Mouse (Mus musculus) intestine, postnatal 0 days (tissue): ENCODE data around the gene Dydc2. TPM values are rescaled to one million over a fixed set of nuclear protein-coding genes. Genes with fewer than 3 reads are reported as not detected.
A peak's percentile ranks its signal among the peaks of the same experiment; 100 is the strongest.

Source experiments
- ATAC-seq: fragments of 200-750 bp; cut with Nextera tagmentation; 2 replicates; pipeline ENCODE4 v1.8.0; 2017; ENCODE audit warnings: mild to moderate bottlenecking, moderate TSS enrichment, moderate library complexity
- H3K27ac ChIP-seq: fragments of 300-500 bp; sonication (generic); 2 replicates; pipeline ENCODE4 v1.5.1; 2014; ENCODE audit warnings: mild to moderate bottlenecking, low read depth, low read length, moderate library complexity
- H3K27me3 ChIP-seq: fragments of 300-500 bp; sonication (generic); replicated peaks from 2 replicates; pipeline ENCODE4 v1.6.1; 2014; ENCODE audit warnings: low read length, mixed read lengths; ENCODE audit not compliant: control insufficient read depth, insufficient read depth
- H3K36me3 ChIP-seq: fragments of 300-500 bp; sonication (generic); 2 replicates; pipeline ENCODE4 v1.6.1; 2014; ENCODE audit warnings: mild to moderate bottlenecking, moderate library complexity; ENCODE audit not compliant: control insufficient read depth, insufficient read depth
- H3K4me1 ChIP-seq: fragments of 300-500 bp; sonication (generic); replicated peaks from 2 replicates; pipeline ENCODE4 v1.6.1; 2014; ENCODE audit warnings: antibody characterized with exemption, low read length, mixed read lengths; ENCODE audit not compliant: control insufficient read depth, insufficient read depth
- H3K4me2 ChIP-seq: fragments of 300-500 bp; sonication (generic); replicated peaks from 2 replicates; pipeline ENCODE4 v1.6.1; 2014; ENCODE audit warnings: low read depth, mild to moderate bottlenecking, moderate library complexity
- H3K4me3 ChIP-seq: fragments of 300-500 bp; sonication (generic); 2 replicates; pipeline ENCODE4 v1.5.1; 2014; ENCODE audit warnings: low read depth, low read length
- H3K9ac ChIP-seq: fragments of 300-500 bp; sonication (generic); 2 replicates; pipeline ENCODE4 v1.6.1; 2014; ENCODE audit warnings: mild to moderate bottlenecking, low read depth, low read length
- H3K9me3 ChIP-seq: fragments of 300-500 bp; sonication (generic); 2 replicates; pipeline ENCODE4 v1.6.1; 2016; ENCODE audit warnings: mixed run types; ENCODE audit not compliant: control insufficient read depth
- CTCF ChIP-seq: sonication (generic); IDR thresholded peaks from 2 replicates; pipeline ENCODE4 v1.5.1; 2016; ENCODE audit warnings: low read depth, mild to moderate bottlenecking, control low read depth, antibody characterized with exemption, moderate library complexity
- WGBS: fragments of 180-500 bp; shearing (Covaris S2); extraction: QIAGEN DNeasy Blood & Tissue Kit; methylation state at CpG from one replicate; pipeline ENCODE4 v1.1.7; 2014; 5-methylcytosine and 5-hydroxymethylcytosine counted together
- polyA plus RNA-seq: library from polyadenylated mRNA; unstranded; fragments of >200 nt; fragmentation: Nextera tagmentation; extraction: Ambion mirVana; gene quantifications from 2 replicates; pipeline ENCODE4 v1.2.1, GENCODE M21; 2015

Dydc2 gene
- polyA plus RNA-seq, 1 experiment from 2014 or later = not detected

DNA sequence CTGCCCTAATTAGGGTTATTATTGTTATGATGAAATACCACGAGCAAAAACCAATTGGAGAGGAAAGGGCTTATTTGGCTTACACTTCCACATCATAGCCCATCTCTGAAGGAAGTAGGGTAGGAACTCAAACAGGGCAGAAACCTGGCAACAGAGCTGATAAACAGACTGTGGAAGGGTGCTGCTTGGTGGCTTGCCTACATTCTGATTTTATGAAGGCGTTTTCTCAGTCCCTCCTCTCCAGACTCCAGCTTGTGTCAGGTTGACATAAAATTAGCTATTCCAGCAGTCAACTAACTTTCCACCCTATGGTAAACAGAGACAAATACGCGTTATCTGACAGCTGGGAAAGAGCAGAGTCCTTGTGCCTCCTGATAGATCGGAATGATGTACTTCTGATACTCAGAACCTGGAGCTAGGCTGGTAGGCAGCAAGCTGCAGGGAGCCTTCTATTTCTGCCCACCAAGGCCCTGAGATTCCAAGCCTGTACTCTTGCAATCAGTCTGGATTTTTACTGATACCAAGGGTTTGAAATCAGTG is 54.2 kb downstream of the Dydc2 start:
- 48% methylated on average over 5 of the region's 5 CpGs for WGBS
- Histone ChIP-seq H3K27ac (no peak overlapping the region), H3K9ac (no peak overlapping the region), H3K4me3 (no peak overlapping the region), H3K9me3 (no peaks in the 10 kb centered on the region), H3K36me3 (no peaks in the 10 kb centered on the region), H3K27me3 (no peaks in the 10 kb centered on the region), H3K4me1 (peaks cover 3% of the 10 kb centered on the region; the same call in 1 of the 2 replicates), H3K4me2 (no peak overlapping the region)
- ATAC-seq = no peak
- TF ChIP-seq CTCF = no peak

GRCm38 (mm10) chr14:41013630-41014613 is 55.1 kb downstream of the Dydc2 start, which contains the start of gene Fam213a:
Gene Fam213a, minus strand, starts transcription at chr14:41013788.
- Histone ChIP-seq H3K4me3 (peak within 1 kb of the TSS; percentile 52), H3K36me3 (no peaks in the 10 kb centered on the region), H3K27ac (peak within 1 kb of the TSS; percentile 10; the same call in 1 of the 2 replicates), H3K9ac (peak within 1 kb of the TSS; percentile 47), H3K4me2 (peak within 1 kb of the TSS; percentile 88), H3K4me1 (peaks cover 3% of the 10 kb centered on the region; the same call in 1 of the 2 replicates), H3K27me3 (no peaks in the 10 kb centered on the region), H3K9me3 (no peaks in the 10 kb centered on the region)
- peak; percentile 92 for ATAC-seq
- no peak for TF ChIP-seq CTCF
- 5% methylated on average over 32 of the region's 32 CpGs for WGBS

GRCm38 (mm10) chr14:41013143-41013542 is 55.9 kb downstream of the Dydc2 start:
- Histone ChIP-seq H3K27me3 (no peaks in the 10 kb centered on the region), H3K9me3 (no peaks in the 10 kb centered on the region), H3K9ac (peak overlapping the region; percentile 47), H3K36me3 (no peaks in the 10 kb centered on the region), H3K4me3 (peak overlapping the region; percentile 52), H3K4me1 (peaks cover 3% of the 10 kb centered on the region; the same call in 1 of the 2 replicates), H3K27ac (no peak overlapping the region), H3K4me2 (peak overlapping the region; percentile 88)
- WGBS = 12% methylated on average over 9 of the region's 9 CpGs
- TF ChIP-seq CTCF = no peak
- ATAC-seq = no peak

DNA sequence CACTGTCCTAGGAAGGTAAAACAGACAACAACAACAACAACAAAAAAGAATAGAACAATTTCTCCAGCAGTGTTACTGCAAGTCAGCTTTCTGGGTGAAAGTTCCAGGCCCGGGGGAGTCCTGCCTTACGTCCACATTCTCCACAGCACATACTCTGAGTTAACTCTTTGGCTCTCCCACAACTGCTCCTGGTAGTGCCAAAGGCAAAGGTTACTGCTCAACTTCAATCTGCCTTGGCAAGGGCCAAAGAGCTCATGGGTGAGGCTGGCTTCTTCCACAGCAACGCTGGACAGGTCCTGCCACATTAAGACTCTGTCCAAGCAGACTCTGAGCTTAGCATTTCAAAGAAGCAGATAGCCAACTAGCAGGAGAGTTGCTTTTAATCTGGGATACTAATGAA is 57.1 kb downstream of the Dydc2 start:
- H3K27ac ChIP-seq = no peak overlapping the region
- H3K4me2 ChIP-seq = peak overlapping the region; percentile 0; the same call in 1 of the 2 replicates
- H3K9me3 ChIP-seq = no peaks in the 10 kb centered on the region
- 56% methylated on average over 3 of the region's 3 CpGs for WGBS
- peaks cover 3% of the 10 kb centered on the region; the same call in 1 of the 2 replicates for H3K4me1 ChIP-seq
- no peak overlapping the region for H3K9ac ChIP-seq
- H3K36me3 ChIP-seq = no peaks in the 10 kb centered on the region
- TF ChIP-seq CTCF = no peak
- H3K4me3 ChIP-seq = no peak overlapping the region
- no peak for ATAC-seq
- H3K27me3 ChIP-seq = no peaks in the 10 kb centered on the region

DNA sequence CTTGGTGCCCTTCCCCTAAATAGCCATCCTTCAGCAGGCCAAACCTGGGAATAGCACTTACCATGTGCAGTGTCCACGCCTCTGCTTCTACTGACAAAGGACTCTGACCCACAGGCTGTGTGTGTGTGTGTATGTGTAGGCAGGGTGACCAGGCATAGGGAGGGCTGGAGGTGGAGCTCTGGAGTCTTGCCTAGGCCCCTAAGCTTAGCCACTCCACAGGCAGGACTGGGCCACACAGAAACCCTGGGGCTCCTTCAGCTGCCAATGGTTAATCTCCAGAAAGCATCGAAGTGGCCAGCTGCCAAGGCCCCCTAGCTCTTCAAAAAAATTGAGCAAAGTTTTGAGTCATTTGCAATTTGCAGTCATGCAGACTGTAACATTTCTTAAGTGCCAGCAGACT is 60.9 kb downstream of the Dydc2 start:
- 33% methylated on average over 2 of the region's 2 CpGs for WGBS
- no peak overlapping the region for H3K4me3 ChIP-seq
- peaks cover 3% of the 10 kb centered on the region; the same call in 1 of the 2 replicates for H3K4me1 ChIP-seq
- H3K36me3 ChIP-seq = no peaks in the 10 kb centered on the region
- TF ChIP-seq CTCF = no peak
- no peaks in the 10 kb centered on the region for H3K27me3 ChIP-seq
- no peak overlapping the region for H3K27ac ChIP-seq
- H3K4me2 ChIP-seq = no peak overlapping the region
- peak; percentile 74 for ATAC-seq
- H3K9ac ChIP-seq = no peak overlapping the region
- H3K9me3 ChIP-seq = no peaks in the 10 kb centered on the region

- H3K9ac ChIP-seq = no peak overlapping the region
- H3K36me3 ChIP-seq = no peaks in the 10 kb centered on the region
- no peak for TF ChIP-seq CTCF
- ATAC-seq = no peak
- H3K4me1 ChIP-seq = no peaks in the 10 kb centered on the region; the same call in 1 of the 2 replicates
- no peak overlapping the region for H3K27ac ChIP-seq
- 29% methylated on average over 5 of the region's 5 CpGs for WGBS
- no peak overlapping the region for H3K4me2 ChIP-seq
- H3K27me3 ChIP-seq = no peaks in the 10 kb centered on the region
- H3K9me3 ChIP-seq = no peaks in the 10 kb centered on the region
- H3K4me3 ChIP-seq = no peak overlapping the region
Measured at GRCm38 (mm10) chr14:41007641-41008040, 61.4 kb downstream of the Dydc2 start.
